Mouse (Mus musculus) frontal cortex, postnatal 36 days (tissue): ENCODE measurements around the gene Mug2.
"Not testable (repeated sequence)": the region's sequence is repeated elsewhere in the genome, so short reads cannot be mapped to it uniquely, and the experiment has no call there.

Experiments used
- DNase-seq, 2 experiments: peaks; one replicate each; pipeline ENCODE4 v3.0.0; 2022; ENCODE audit warnings: low spot score in 2 of 2

Mug2 gene

GRCm38 (mm10) chr6:122006461-122006860, at the start of gene Mug2:
TSS of gene Mug2 (plus strand) at chr6:122006761.
- DNase-seq, result not testable (repeated sequence)

DNA sequence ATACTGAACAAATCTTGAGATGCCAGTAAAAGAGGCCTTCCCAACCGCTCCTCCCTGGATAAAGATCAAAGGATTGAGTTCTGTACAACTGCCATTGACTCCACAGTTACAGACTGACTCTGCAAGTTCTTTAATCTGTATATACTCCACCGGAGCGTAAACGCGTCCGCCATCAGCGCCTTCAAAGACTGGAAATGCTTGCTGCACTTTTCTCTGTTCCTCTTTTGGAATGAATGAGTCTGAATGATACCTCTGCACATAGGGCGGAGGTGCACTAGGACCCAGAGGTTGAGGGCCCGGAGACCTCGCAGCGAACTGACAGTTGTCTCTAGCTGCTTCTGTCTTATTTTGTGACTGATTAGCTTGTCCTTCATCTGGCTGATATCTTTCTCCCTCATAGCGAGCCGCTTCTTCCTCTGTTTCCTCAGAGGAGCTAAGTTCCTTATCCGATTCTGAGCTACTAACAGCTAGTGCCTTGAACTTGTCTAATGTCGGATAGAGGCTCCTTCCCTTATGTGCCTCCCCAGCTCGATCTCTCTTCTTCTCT, 48.7 kb upstream of the Mug2 start:
- DNase-seq, result not testable (repeated sequence)

DNA sequence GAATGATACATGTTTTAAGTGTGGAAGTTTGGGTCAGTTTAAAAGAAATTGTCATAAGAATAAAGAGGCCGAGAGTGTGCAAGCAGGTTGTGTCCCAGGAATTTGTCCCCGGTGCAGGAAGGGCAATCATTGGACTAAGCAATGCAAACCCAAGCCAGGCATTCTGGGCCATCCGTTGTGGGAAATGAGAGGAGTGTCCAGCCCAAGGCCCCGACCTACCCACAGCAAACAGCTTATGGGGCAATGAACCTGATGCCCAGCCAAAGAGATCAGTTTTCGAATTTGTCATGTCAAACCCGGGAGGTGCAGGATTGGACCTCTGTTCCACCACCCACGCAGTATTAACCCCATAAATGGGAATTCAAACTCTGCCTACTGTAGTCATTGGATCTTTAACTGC, 30.9 kb upstream of the Mug2 start:
- no peak for DNase-seq

DNA sequence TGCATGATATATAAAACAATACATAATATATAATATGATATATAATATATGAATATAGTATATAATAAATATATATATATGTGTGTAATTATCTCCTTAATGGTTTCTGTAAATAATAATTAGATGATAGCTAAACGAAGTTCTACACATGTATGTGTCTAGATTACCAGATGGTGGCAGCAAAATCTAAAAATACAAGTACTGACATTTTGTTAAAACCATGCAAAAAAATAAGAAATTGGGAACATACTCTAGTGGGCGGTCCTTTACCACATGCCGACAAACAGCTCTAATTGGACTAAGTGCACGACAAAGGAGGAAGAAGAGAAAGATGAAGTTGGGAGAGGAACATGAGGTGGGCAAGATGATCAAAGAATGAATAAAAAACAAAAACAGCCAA, 94.3 kb downstream of the Mug2 start:
- DNase-seq, result no peak

GRCm38 (mm10) chr6:122101671-122102070, 95.1 kb downstream of the Mug2 start:
- DNase-seq, result no peak

DNA sequence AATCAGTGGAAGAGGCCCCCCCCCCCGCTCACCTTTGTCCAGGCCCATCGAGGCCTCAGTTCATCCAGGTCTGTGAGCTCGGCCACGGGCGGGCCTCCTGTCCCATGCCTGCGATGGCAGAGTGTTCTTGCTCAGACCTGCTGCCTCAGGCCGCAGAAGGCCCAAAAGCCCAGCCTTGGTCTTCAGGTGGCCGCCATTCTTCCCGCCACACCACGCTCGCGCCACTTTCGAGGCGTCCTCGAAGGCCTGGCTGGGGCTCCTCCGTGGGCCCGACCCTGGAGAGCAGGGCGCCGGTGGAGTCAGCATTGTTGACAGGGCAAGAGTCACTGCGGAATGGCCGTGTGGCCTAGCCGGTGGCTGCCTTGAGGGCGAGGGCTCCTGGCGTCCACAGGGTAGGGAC, 110.4 kb downstream of the Mug2 start:
- DNase-seq, result no peak

GRCm38 (mm10) chr6:122129521-122129920, 123.0 kb downstream of the Mug2 start:
- no peak for DNase-seq
